Mouse (Mus musculus) forebrain, postnatal 0 days (tissue): ENCODE measurements around the gene Lenep. TPM values are rescaled to one million over a fixed set of nuclear protein-coding genes. Genes with fewer than 3 reads are reported as not detected.

ENCODE experiments used
- ATAC-seq: fragments of 200-750 bp; cut with Nextera tagmentation; 2 replicates; pipeline ENCODE4 v1.8.0; 2017; ENCODE audit warnings: mild to moderate bottlenecking, moderate library complexity
- DNase-seq: peaks from one replicate; pipeline ENCODE4 v3.0.0-alpha.2; 2015
- H3K27ac ChIP-seq: fragments of 300-500 bp; sonication (generic); 2 replicates; pipeline ENCODE4 v1.5.1; 2014; ENCODE audit warnings: low read depth, mild to moderate bottlenecking, antibody characterized with exemption, low read length, moderate library complexity, mixed read lengths
- H3K27me3 ChIP-seq: fragments of 300-500 bp; sonication (generic); 2 replicates; pipeline ENCODE4 v1.6.1; 2014; ENCODE audit warnings: mild to moderate bottlenecking, low read length, mixed read lengths; ENCODE audit not compliant: insufficient read depth
- H3K36me3 ChIP-seq: fragments of 300-500 bp; sonication (generic); 2 replicates; pipeline ENCODE4 v1.6.1; 2014; ENCODE audit warnings: mild to moderate bottlenecking, moderate library complexity; ENCODE audit not compliant: insufficient read depth
- H3K4me1 ChIP-seq: fragments of 300-500 bp; sonication (generic); 2 replicates; pipeline ENCODE4 v1.6.1; 2014; ENCODE audit warnings: antibody characterized with exemption; ENCODE audit not compliant: insufficient read depth
- H3K4me2 ChIP-seq: fragments of 300-500 bp; sonication (generic); 2 replicates; pipeline ENCODE4 v1.6.1; 2014; ENCODE audit warnings: low read depth, mild to moderate bottlenecking, moderate library complexity
- H3K4me3 ChIP-seq: fragments of 300-500 bp; sonication (generic); 2 replicates; pipeline ENCODE4 v1.5.1; 2014; ENCODE audit warnings: low read depth, low read length, mixed read lengths
- H3K9ac ChIP-seq: fragments of 300-500 bp; sonication (generic); 2 replicates; pipeline ENCODE4 v1.6.1; 2014; ENCODE audit warnings: mild to moderate bottlenecking
- H3K9me3 ChIP-seq: fragments of 300-500 bp; sonication (generic); 2 replicates; pipeline ENCODE4 v1.6.1; 2016; ENCODE audit warnings: low read length
- CTCF ChIP-seq: sonication (generic); IDR thresholded peaks from 2 replicates; pipeline ENCODE4 v1.5.1; 2016; ENCODE audit warnings: antibody characterized with exemption, control low read depth, low read depth
- WGBS: fragments of 180-500 bp; shearing (Covaris S2); extraction: QIAGEN DNeasy Blood & Tissue Kit; methylation state at CpG from one replicate; pipeline ENCODE4 v1.1.7; 2014; 5-methylcytosine and 5-hydroxymethylcytosine counted together
- polyA plus RNA-seq: library from polyadenylated mRNA; unstranded; fragments of >200 nt; fragmentation: Nextera tagmentation; extraction: Ambion mirVana; gene quantifications from 2 replicates; pipeline ENCODE4 v1.2.1, GENCODE M21; 2015
- total RNA-seq: library from RNA; depleted of rRNA; stranded (reverse); fragments of >200 nt; gene quantifications from 2 replicates; pipeline ENCODE4 v1.2.3, GENCODE M21; 2014

The Lenep gene
- total and polyA plus RNA-seq, 2 experiments from 2014 or later, result 4.2 TPM; not detected in 1

DNA sequence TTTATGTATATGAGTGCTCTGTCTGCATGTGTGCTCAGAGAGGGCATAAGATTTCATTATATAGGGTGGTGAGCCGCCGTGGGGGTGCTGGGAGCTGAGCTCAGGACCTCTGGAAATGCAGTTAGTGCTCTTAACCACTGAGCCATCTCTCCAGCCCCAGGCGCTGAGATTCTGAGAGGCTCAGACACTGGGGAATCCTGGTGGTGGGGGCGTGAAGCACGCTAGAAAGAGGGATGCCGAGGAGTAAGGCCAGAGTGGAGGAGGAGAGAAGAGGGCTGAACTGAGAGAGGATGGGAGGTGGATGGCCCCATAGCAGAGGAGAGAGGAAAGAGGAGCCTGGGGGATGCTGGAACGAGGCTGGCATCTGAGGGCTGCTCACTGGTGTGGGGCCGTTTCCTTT lies 38.0 kb downstream of the Lenep start:
- DNase-seq (no peak), ATAC-seq (no peak)
- 49% methylated on average over 8 of the region's 8 CpGs for WGBS

DNA sequence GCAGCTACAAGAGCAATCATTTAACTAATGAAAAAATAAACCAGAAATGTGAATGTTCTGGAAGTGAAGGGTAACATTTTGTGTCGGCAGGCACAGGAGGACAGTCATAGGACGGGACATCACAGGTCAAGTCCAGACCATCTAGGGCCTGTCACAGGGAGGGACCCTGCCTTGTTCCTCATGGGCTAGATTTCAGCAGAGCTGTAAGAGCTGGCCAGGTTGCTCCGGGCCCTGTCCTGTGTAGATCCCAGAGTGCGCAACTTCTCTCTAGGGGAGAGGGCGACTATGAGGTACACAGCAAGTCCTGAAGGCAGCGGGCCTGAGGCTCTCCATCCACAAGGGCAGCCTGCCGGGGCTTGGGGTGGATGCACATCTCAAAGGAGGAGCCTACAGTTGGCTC lies 40.9 kb downstream of the Lenep start, which contains the start of gene Dcst2:
TSS of gene Dcst2 (plus strand) at position 301 of the 400 bp plus-strand sequence.
- WGBS, result 85% methylated on average over 7 of the region's 7 CpGs
- ATAC-seq, result no peak
- Histone ChIP-seq H3K4me1 (no peaks in the 10 kb centered on the region), H3K27me3 (no peaks in the 10 kb centered on the region), H3K27ac (no peak within 1 kb of the TSS), H3K4me2 (no peak within 1 kb of the TSS), H3K9me3 (no peaks in the 10 kb centered on the region), H3K36me3 (no peaks in the 10 kb centered on the region), H3K9ac (no peak within 1 kb of the TSS), H3K4me3 (no peak within 1 kb of the TSS)
- DNase-seq, result no peak
- no peak for TF ChIP-seq CTCF

More for the DNA sequence above, 38.0 kb downstream of the Lenep start:
- Histone ChIP-seq H3K27me3 (no peaks in the 10 kb centered on the region), H3K36me3 (no peaks in the 10 kb centered on the region), H3K4me1 (no peaks in the 10 kb centered on the region), H3K4me3 (no peak overlapping the region), H3K27ac (no peak overlapping the region), H3K9ac (no peak overlapping the region), H3K4me2 (no peak overlapping the region), H3K9me3 (no peaks in the 10 kb centered on the region)
- TF ChIP-seq CTCF, result no peak

DNA sequence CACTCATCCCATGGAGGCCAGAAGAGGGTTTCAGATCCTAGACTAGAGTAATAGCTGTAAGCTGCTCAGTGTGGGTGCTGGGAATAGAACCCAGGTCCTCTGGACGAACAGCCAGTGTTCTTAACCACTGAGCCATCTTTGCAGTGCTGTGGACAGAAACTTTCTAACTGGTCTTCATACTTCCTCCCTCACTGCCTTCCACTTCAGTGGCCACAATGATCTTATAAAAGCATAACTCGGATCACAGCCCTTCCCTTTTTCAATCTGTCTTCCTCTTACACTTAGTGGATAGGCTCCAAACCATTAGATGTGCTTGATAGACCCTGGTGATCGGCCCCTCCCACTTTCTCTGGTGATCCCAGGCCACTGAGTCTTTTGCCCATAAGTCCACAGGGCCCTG lies 42.4 kb downstream of the Lenep start:
- Histone ChIP-seq H3K4me2 (no peak overlapping the region), H3K27ac (no peak overlapping the region), H3K4me3 (no peak overlapping the region), H3K9ac (no peak overlapping the region), H3K9me3 (no peaks in the 10 kb centered on the region), H3K4me1 (no peaks in the 10 kb centered on the region), H3K27me3 (no peaks in the 10 kb centered on the region), H3K36me3 (no peaks in the 10 kb centered on the region)
- DNase-seq (no peak), ATAC-seq (no peak)
- 78% methylated on average over 3 of the region's 3 CpGs for WGBS
- TF ChIP-seq CTCF, result no peak

DNA sequence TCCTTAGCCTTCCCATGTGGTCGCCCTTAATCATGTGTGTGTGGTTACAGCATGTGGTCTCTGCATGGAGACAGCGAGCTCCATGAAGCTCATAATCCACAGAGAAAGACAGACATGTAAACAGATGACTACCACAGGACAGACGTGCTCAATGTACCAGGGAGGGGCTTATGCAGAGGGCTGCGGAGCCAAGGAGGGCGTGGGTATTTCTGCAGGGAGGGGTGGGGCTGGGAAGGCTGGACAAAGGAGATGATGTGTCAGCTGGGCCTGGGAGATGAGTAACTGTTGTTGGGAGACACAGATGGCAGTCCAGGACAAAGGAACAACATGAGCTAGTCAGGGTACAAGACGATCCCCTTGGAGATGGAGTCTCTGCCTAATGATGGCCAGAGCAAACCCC lies 43.0 kb downstream of the Lenep start:
- WGBS, result 72% methylated on average over 6 of the region's 6 CpGs
- ATAC-seq, result no peak
- Histone ChIP-seq H3K4me3 (no peak overlapping the region), H3K27ac (no peak overlapping the region), H3K9ac (no peak overlapping the region), H3K36me3 (no peaks in the 10 kb centered on the region), H3K4me2 (no peak overlapping the region), H3K4me1 (no peaks in the 10 kb centered on the region), H3K27me3 (no peaks in the 10 kb centered on the region), H3K9me3 (no peaks in the 10 kb centered on the region)
- TF ChIP-seq CTCF, result no peak
- no peak for DNase-seq

DNA sequence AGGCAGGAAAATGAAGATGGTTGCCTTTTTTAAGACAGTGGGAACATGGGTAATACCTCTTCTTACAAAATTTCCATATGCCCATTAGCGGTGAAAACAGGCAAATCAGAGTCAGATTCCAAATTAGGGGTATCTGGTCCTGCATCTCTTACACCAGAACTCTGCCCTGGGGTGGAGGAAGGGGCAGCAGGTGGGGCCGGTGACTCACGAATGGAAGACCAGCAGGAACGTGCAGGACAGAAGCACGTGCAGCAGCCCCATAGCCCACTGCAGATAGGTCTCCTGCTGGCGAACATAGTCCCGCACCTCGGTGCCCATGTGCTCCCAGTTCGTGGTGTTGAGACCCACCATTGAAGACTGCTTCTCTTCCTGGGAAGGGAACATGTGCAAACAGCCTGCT lies 46.6 kb downstream of the Lenep start:
- no peak for TF ChIP-seq CTCF
- no peak overlapping the region for H3K9ac ChIP-seq
- H3K9me3 ChIP-seq, result no peaks in the 10 kb centered on the region
- DNase-seq (no peak), ATAC-seq (no peak)
- H3K36me3 ChIP-seq, result no peaks in the 10 kb centered on the region
- H3K4me3 ChIP-seq, result no peak overlapping the region
- H3K27ac ChIP-seq, result no peak overlapping the region
- no peaks in the 10 kb centered on the region for H3K27me3 ChIP-seq
- H3K4me2 ChIP-seq, result no peak overlapping the region
- no peaks in the 10 kb centered on the region for H3K4me1 ChIP-seq
- 73% methylated on average over 9 of the region's 9 CpGs for WGBS

DNA sequence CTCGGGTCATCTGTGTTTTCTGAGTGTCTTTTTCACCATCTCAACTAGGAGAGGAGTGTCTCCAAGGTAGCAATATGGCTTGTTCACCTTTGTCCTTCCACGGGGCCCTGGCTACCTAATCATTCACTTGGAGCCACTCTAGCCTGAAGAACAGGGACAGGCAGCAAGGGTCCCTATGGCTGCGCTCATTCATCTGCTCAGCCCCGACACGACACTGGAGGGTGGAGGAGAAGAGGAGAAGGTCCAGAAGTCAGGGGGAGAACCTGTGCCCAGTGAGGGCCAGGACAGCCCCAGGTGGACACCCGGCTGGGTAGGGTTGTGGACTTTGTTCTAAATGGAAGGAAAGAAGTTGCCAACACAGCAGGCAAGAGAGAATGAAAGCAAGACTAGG lies 47.1 kb downstream of the Lenep start:
- no peaks in the 10 kb centered on the region for H3K9me3 ChIP-seq
- WGBS, result 86% methylated on average over 6 of the region's 6 CpGs
- DNase-seq (no peak), ATAC-seq (no peak)
- no peak overlapping the region for H3K9ac ChIP-seq
- no peak overlapping the region for H3K4me3 ChIP-seq
- TF ChIP-seq CTCF, result no peak
- no peaks in the 10 kb centered on the region for H3K27me3 ChIP-seq
- H3K36me3 ChIP-seq, result no peaks in the 10 kb centered on the region
- H3K4me2 ChIP-seq, result no peak overlapping the region
- 0 out of 2 replicates have a peak, but pooled peaks cover 5% of the 10 kb centered on the region for H3K4me1 ChIP-seq
- H3K27ac ChIP-seq, result no peak overlapping the region

DNA sequence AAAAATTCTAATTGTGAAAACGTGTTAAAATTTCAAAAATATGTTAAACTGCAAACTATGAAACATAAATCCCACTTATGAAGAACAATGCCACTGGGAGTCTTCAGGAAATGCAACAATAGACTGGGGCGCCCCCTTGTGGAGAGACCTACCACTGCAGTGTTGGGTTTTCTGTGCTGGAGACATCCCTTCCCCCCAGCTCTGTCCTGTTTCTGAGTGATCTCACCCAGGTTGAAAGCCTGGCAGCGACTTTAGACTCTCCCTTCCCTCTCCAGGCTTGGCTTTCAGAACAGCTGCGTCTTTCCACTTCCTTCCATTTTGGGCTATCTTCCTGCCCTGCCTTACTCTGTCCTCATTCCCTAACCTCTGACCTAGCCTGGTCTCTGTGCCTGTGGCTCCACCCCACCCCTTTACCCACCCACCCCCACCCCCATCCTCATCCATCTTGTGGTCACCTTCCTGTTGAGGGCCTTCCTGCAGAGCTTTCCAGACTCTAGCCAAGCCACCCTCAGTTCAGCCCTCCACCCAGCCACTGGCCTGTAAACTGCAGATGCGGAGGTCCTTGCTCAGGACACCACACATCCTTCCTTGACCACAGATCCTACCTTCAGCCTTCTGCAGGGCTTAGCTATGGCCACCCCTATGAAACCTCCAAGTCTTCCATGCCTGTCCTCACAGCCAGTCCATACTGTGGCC lies 47.6 kb downstream of the Lenep start:
- Histone ChIP-seq H3K9me3 (no peaks in the 10 kb centered on the region), H3K9ac (no peak overlapping the region), H3K27me3 (no peaks in the 10 kb centered on the region), H3K4me2 (no peak overlapping the region), H3K36me3 (no peaks in the 10 kb centered on the region), H3K27ac (no peak overlapping the region), H3K4me1 (0 out of 2 replicates have a peak, but pooled peaks cover 6% of the 10 kb centered on the region), H3K4me3 (no peak overlapping the region)
- DNase-seq, result peak; percentile 82
- 20% methylated on average over 5 of the region's 5 CpGs for WGBS
- ATAC-seq, result peak; percentile 9; the same call in 1 of the 2 replicates
- peak; percentile 88 for TF ChIP-seq CTCF
